Comparison of ENCODE assay signal across 21 mouse cellular contexts in the genomic region with DNA sequence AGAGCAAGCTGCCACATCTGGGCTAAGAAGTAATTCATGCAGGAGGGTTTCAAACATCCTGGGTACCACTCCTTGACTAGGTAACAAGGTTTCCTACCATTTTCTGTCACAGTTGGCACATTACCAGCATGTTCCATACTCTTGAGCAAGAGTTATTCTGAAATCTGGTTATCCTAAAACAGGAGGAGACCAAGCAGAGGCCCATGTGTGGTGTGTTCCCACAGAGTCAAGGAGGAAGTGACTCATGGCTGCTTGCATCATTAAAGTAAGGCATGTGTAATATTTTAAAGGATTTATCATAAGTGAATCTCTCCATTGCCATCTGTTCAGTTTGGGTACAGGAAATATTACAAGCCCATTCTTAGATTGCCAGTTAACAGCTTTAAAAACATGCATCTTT. TPM values are rescaled to one million over a fixed set of nuclear protein-coding genes. Genes with fewer than 3 reads are reported as not detected.
DNase-seq lines count a peak whose midpoint lies in the region; ATAC-seq and TF ChIP-seq lines count a peak whose summit lies in the region.
"Had no signal": no experiment of that assay in that cellular context is flagged by ENCODE, and none has a peak within 500 bp of the region (broad histone marks: within the 10 kb centered on the region; RNA-seq: fewer than 3 reads in every experiment).

No protein-coding gene starts in this region.

- H3K27me3 ChIP-seq in kidney, adult 2 months (replicated peaks; ENCODE audit: control insufficient read depth, insufficient read depth, low read length): no peaks in the 10 kb centered on the region; the same call in 1 of the 2 replicates
- H3K27me3 ChIP-seq in MEL (ENCODE audit: control insufficient read depth in 1 of 2, insufficient read depth in 2 of 2, low read length in 2 of 2): no peaks in the 10 kb centered on the region
- peaks cover 7% of the 10 kb centered on the region for H3K27me3 ChIP-seq in forebrain, embryonic 10.5 days (ENCODE audit: poor library complexity, severe bottlenecking)
- H3K27me3 ChIP-seq in forebrain, embryonic 11.5 days (ENCODE audit: control insufficient read depth, insufficient read depth, low read length): no peaks in the 10 kb centered on the region; the same call in 1 of the 2 replicates

- ATAC-seq in granulocyte monocyte progenitor cell, adult 5-6 weeks (replicated peaks; ENCODE audit: poor library complexity, severe bottlenecking): peak; percentile 95
- ATAC-seq in forebrain, embryonic 11.5 days (replicated peaks; ENCODE audit: low FRiP score): no peak
- ATAC-seq: CD4-positive, CD25-positive, alpha-beta regulatory T cell, adult 4 months had no signal

- no peak for TF ChIP-seq CTCF in kidney, adult 2 months (conservative IDR thresholded peaks at IDR 0.05; ENCODE audit: insufficient read depth, insufficient read length, low read depth, low read length)
- TF ChIP-seq CTCF in MEL (IDR thresholded peaks at IDR 0.05 in 2 of 3, conservative IDR thresholded peaks at IDR 0.05 in 1 of 3; ENCODE audit: control insufficient read depth in 1 of 3, insufficient read depth in 1 of 3, low read depth in 2 of 3, low read length in 3 of 3, poor library complexity in 1 of 3, severe bottlenecking in 1 of 3): no peak

- DNase-seq in kidney, adult 2 months: peak; percentile 3
- no peak for DNase-seq in kidney, adult 8-10 months
- peak; percentile 45 for DNase-seq in 3T3-L1 (ENCODE audit: low read depth, low spot score)
- peak; percentile 17 for DNase-seq in MEL (ENCODE audit: low read depth, low spot score)
- DNase-seq in forebrain, embryonic 10.5 days (ENCODE audit: extremely low spot score, low spot score): no peak
- DNase-seq in forebrain, embryonic 11.5 days (ENCODE audit: low spot score): no peak
- DNase-seq in yolk sac, embryonic 10.5 days (ENCODE audit: low spot score): no peak
- DNase-seq: cerebellum, postnatal 10 days; gastrocnemius, postnatal 14 days; lung, adult 18-20 months; lung, postnatal 36 days had no signal

- no peaks in the 10 kb centered on the region for H3K79me2 ChIP-seq in MEL (ENCODE audit: control insufficient read depth, insufficient read depth, low read length, poor library complexity)

- no peak overlapping the region for H3K4me3 ChIP-seq in kidney, adult 2 months (ENCODE audit: insufficient read depth, low read depth, low read length)
- H3K4me3 ChIP-seq in MEL (ENCODE audit: control insufficient read depth in 1 of 2, insufficient read depth in 1 of 2, low read depth in 2 of 2, low read length in 2 of 2): no peak overlapping the region
- no peak overlapping the region for H3K4me3 ChIP-seq in forebrain, embryonic 10.5 days
- no peak overlapping the region for H3K4me3 ChIP-seq in forebrain, embryonic 11.5 days (ENCODE audit: low read depth, low read length)
- H3K4me3 ChIP-seq: embryonic facial prominence, embryonic 13.5 days; heart, embryonic 10.5 days; hindbrain, embryonic 12.5 days; kidney, embryonic 15.5 days; limb, embryonic 10.5 days; midbrain, embryonic 10.5 days had no signal

- TF ChIP-seq EP300 in MEL (IDR thresholded peaks at IDR 0.05; ENCODE audit: low read depth in 1 of 2, low read length in 2 of 2): no peak

- TF ChIP-seq RAD21 in MEL (IDR thresholded peaks at IDR 0.05; ENCODE audit: low read depth, low read length): no peak

- H3K27ac ChIP-seq in kidney, adult 2 months (ENCODE audit: insufficient read depth, low read depth, low read length): no peak overlapping the region
- no peak overlapping the region for H3K27ac ChIP-seq in MEL (ENCODE audit: control insufficient read depth, low read depth, low read length)
- no peak overlapping the region for H3K27ac ChIP-seq in forebrain, embryonic 10.5 days
- H3K27ac ChIP-seq in forebrain, embryonic 11.5 days (ENCODE audit: low read depth, low read length): no peak overlapping the region
- H3K27ac ChIP-seq: embryonic facial prominence, embryonic 13.5 days; heart, embryonic 10.5 days; hindbrain, embryonic 12.5 days; kidney, embryonic 15.5 days; limb, embryonic 10.5 days; midbrain, embryonic 10.5 days had no signal

- H3K4me2 ChIP-seq in forebrain, embryonic 11.5 days (ENCODE audit: low read depth, low read length, severe bottlenecking): no peak overlapping the region
- H3K4me2 ChIP-seq: embryonic facial prominence, embryonic 13.5 days; hindbrain, embryonic 12.5 days; kidney, embryonic 15.5 days had no signal

- no peaks in the 10 kb centered on the region for H3K36me3 ChIP-seq in kidney, adult 2 months (ENCODE audit: control insufficient read depth, insufficient read depth, low read length)
- H3K36me3 ChIP-seq in MEL (ENCODE audit: control insufficient read depth in 1 of 2, insufficient read depth in 2 of 2, low read length in 2 of 2): peaks cover 0 to 3% of the 10 kb centered on the region in 2 experiments; a peak in 2 of 4 replicates
- no peaks in the 10 kb centered on the region for H3K36me3 ChIP-seq in forebrain, embryonic 10.5 days (replicated peaks)
- no peaks in the 10 kb centered on the region for H3K36me3 ChIP-seq in forebrain, embryonic 11.5 days (ENCODE audit: control insufficient read depth, insufficient read depth, low read length)
- H3K36me3 ChIP-seq: embryonic facial prominence, embryonic 13.5 days; G1E; heart, embryonic 10.5 days; hindbrain, embryonic 12.5 days; kidney, embryonic 15.5 days; limb, embryonic 10.5 days; midbrain, embryonic 10.5 days had no signal

- TF ChIP-seq POLR2A in kidney, adult 2 months (IDR thresholded peaks at IDR 0.05; ENCODE audit: low read depth, low read length): no peak
- no peak for TF ChIP-seq POLR2A in MEL (IDR thresholded peaks at IDR 0.05; ENCODE audit: control insufficient read depth in 1 of 2, insufficient read depth in 1 of 2, low read depth in 1 of 2, low read length in 2 of 2, poor library complexity in 1 of 2)

- no peaks in the 10 kb centered on the region for H3K9me3 ChIP-seq in MEL (replicated peaks; ENCODE audit: insufficient read depth, low read length)
- no peaks in the 10 kb centered on the region for H3K9me3 ChIP-seq in forebrain, embryonic 10.5 days
- H3K9me3 ChIP-seq in forebrain, embryonic 11.5 days (ENCODE audit: control insufficient read depth, low read length): no peaks in the 10 kb centered on the region
- H3K9me3 ChIP-seq: embryonic facial prominence, embryonic 13.5 days; G1E; heart, embryonic 10.5 days; hindbrain, embryonic 12.5 days; kidney, embryonic 15.5 days; limb, embryonic 10.5 days; midbrain, embryonic 10.5 days had no signal

- H3K4me1 ChIP-seq in kidney, adult 2 months (ENCODE audit: control insufficient read depth, insufficient read depth, low read length): no peaks in the 10 kb centered on the region
- H3K4me1 ChIP-seq in MEL (ENCODE audit: control insufficient read depth in 1 of 2, insufficient read depth in 2 of 2, low read length in 2 of 2): peaks cover 0 to 2% of the 10 kb centered on the region in 2 experiments
- peaks cover 14% of the 10 kb centered on the region for H3K4me1 ChIP-seq in forebrain, embryonic 10.5 days
- no peaks in the 10 kb centered on the region; the same call in 1 of the 2 replicates for H3K4me1 ChIP-seq in forebrain, embryonic 11.5 days (replicated peaks; ENCODE audit: control insufficient read depth, insufficient read depth, low read length)
- H3K4me1 ChIP-seq: embryonic facial prominence, embryonic 13.5 days; heart, embryonic 10.5 days; hindbrain, embryonic 12.5 days; kidney, embryonic 15.5 days; limb, embryonic 10.5 days had no signal

- H3K9ac ChIP-seq in MEL (ENCODE audit: control insufficient read depth, low read depth, low read length, poor library complexity, severe bottlenecking): no peak overlapping the region
- H3K9ac ChIP-seq in forebrain, embryonic 11.5 days (ENCODE audit: low read length): no peak overlapping the region
- H3K9ac ChIP-seq: embryonic facial prominence, embryonic 13.5 days; hindbrain, embryonic 12.5 days; kidney, embryonic 15.5 days had no signal

TF ChIP-seq in MEL, 35 proteins besides CTCF, POLR2A, EP300 and RAD21:
- TF ChIP-seq MYC (IDR thresholded peaks at IDR 0.05; ENCODE audit: low read depth, low read length): no peak
- TF ChIP-seq ETS1 (IDR thresholded peaks at IDR 0.05; ENCODE audit: low read depth, low read length): peak; percentile 48

RNA-seq across cellular contexts. Expression of a gene that starts 7.7 kb away (rescaled TPM):
- 3.8 and 5.8 TPM in 2 replicates for polyA plus RNA-seq in kidney, adult 2 months (2012; rRNA removed)
- not detected in 2 replicates for total RNA-seq in MEL (2012; rRNA removed)
- not detected for polyA plus RNA-seq in MEL (2012; ENCODE audit: insufficient read depth in 1 of 2, insufficient read length in 2 of 2, low read depth in 1 of 2, low replicate concordance in 2 of 2, missing spikeins in 1 of 2)
- total RNA-seq in granulocyte monocyte progenitor cell, adult 5-6 weeks (2014; fragmentation: Nextera tagmentation): not detected in 2 replicates
- total RNA-seq in granulocyte monocyte progenitor cell, adult 5-6 weeks (2017): not detected in 2 replicates
- 0.37 and 0.46 TPM in 2 replicates for polyA plus RNA-seq in forebrain, embryonic 10.5 days (2016; fragmentation: Nextera tagmentation; extraction: Ambion mirVana)
- polyA plus RNA-seq in forebrain, embryonic 11.5 days (2014; fragmentation: Nextera tagmentation; extraction: Ambion mirVana): 0.32 and 0.52 TPM in 2 replicates
- total RNA-seq: liver, adult 2 months had no signal
- polyA plus RNA-seq: CD4-positive, CD25-positive, alpha-beta regulatory T cell, adult 4 months; G1E; limb, embryonic 10.5 days; liver, adult 2 months had no signal

Comparison
In these comparisons a context has a peak if more than half of its experiments do, and no peak if none do; other contexts are left out.
1. DNase-seq: peak in kidney, adult 2 months (single experiment), 3T3-L1 (single experiment) and MEL (single experiment); none in kidney, adult 8-10 months (0 of 2), forebrain, embryonic 10.5 days (single experiment), forebrain, embryonic 11.5 days (single experiment) and yolk sac, embryonic 10.5 days (single experiment).